In the genomic region with DNA sequence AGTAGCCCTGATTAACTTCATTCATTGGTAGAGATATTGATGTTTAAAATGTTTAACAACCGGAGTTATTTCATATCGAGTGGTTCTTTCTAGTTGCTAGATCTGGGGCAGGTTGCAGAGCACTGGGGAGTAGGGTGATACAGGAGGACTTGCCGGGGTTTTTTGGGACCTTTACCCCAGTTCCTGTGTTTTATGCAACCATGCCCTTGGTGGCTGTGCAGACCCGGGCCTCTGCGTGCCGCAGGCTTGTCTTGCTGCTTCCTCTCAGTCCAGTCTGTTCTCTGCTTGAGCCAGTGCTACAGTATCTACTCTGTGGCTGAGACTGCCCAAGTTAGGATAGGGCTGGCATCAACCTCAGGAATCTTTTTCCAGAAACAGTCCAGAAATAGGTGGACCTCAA, we compare ENCODE assay signal across 23 mouse cellular contexts. TPM values are rescaled to one million over a fixed set of nuclear protein-coding genes. Genes with fewer than 3 reads are reported as not detected.
DNase-seq lines count a peak whose midpoint lies in the region; ATAC-seq and TF ChIP-seq lines count a peak whose summit lies in the region.
"Had no signal": no experiment of that assay in that cellular context is flagged by ENCODE, and none has a peak within 500 bp of the region (broad histone marks: within the 10 kb centered on the region; RNA-seq: fewer than 3 reads in every experiment).

No protein-coding gene starts in this region.

- TF ChIP-seq CTCF in heart, adult 2 months (IDR thresholded peaks at IDR 0.05) = no peak

- TF ChIP-seq EP300 in heart, adult 2 months (IDR thresholded peaks at IDR 0.05; ENCODE audit: insufficient read depth, low read depth, low read length) = no peak

- no peaks in the 10 kb centered on the region for H3K27me3 ChIP-seq in forebrain, embryonic 15.5 days
- H3K27me3 ChIP-seq in forebrain, embryonic 12.5 days = no peaks in the 10 kb centered on the region
- H3K27me3 ChIP-seq in heart, embryonic 15.5 days = no peaks in the 10 kb centered on the region
- H3K27me3 ChIP-seq in heart, adult 2 months (ENCODE audit: control insufficient read depth, insufficient read depth, low read length) = no peaks in the 10 kb centered on the region
- no peaks in the 10 kb centered on the region for H3K27me3 ChIP-seq in liver, embryonic 15.5 days
- no peaks in the 10 kb centered on the region for H3K27me3 ChIP-seq in liver, embryonic 12.5 days (replicated peaks)
- H3K27me3 ChIP-seq in liver, embryonic 16.5 days (ENCODE audit: control insufficient read depth, insufficient read depth, low read depth, low read length) = no peaks in the 10 kb centered on the region
- H3K27me3 ChIP-seq: CH12.LX; embryonic facial prominence, embryonic 15.5 days; hindbrain, embryonic 13.5 days; limb, embryonic 12.5 days; midbrain, embryonic 15.5 days; neural tube, embryonic 15.5 days had no signal

- DNase-seq in heart, adult 2 months = no peak
- DNase-seq in layer of hippocampus, adult 9-11 months = no peak
- DNase-seq: adrenal gland, postnatal 36 days; cerebellum, postnatal 25 days; kidney, postnatal 14 days; lung, embryonic 14.5 days; lung, postnatal 36 days; right cerebral cortex, postnatal 25 days; thymus, postnatal 25 days had no signal

- no peak overlapping the region for H3K4me3 ChIP-seq in forebrain, embryonic 15.5 days
- H3K4me3 ChIP-seq in forebrain, embryonic 12.5 days (replicated peaks) = no peak overlapping the region
- H3K4me3 ChIP-seq in heart, embryonic 15.5 days = no peak overlapping the region
- no peak overlapping the region for H3K4me3 ChIP-seq in heart, adult 2 months
- H3K4me3 ChIP-seq in liver, embryonic 15.5 days (replicated peaks) = no peak overlapping the region
- H3K4me3 ChIP-seq in liver, embryonic 12.5 days = no peak overlapping the region
- no peak overlapping the region for H3K4me3 ChIP-seq in liver, embryonic 16.5 days (ENCODE audit: low read depth, low read length)
- H3K4me3 ChIP-seq: embryonic facial prominence, embryonic 15.5 days; hindbrain, embryonic 13.5 days; limb, embryonic 12.5 days; midbrain, embryonic 15.5 days; neural tube, embryonic 15.5 days had no signal

- no peak for ATAC-seq in forebrain, embryonic 15.5 days (replicated peaks)
- no peak for ATAC-seq in forebrain, embryonic 12.5 days (ENCODE audit: low FRiP score)
- ATAC-seq in heart, embryonic 15.5 days (replicated peaks; ENCODE audit: insufficient number of reproducible peaks, insufficient read depth, low FRiP score, low read depth) = no peak
- ATAC-seq in liver, embryonic 15.5 days (ENCODE audit: insufficient read depth) = peak; percentile 46; the same call in 1 of the 2 replicates
- ATAC-seq in liver, embryonic 12.5 days = no peak
- ATAC-seq in liver, embryonic 16.5 days (ENCODE audit: low read depth) = peak; percentile 61
- ATAC-seq: inflammation-experienced regulatory T-cells, adult 6 months had no signal

- H3K4me1 ChIP-seq in forebrain, embryonic 15.5 days = peaks cover 14% of the 10 kb centered on the region; the same call in 1 of the 2 replicates
- no peaks in the 10 kb centered on the region for H3K4me1 ChIP-seq in forebrain, embryonic 12.5 days
- peaks cover 32% of the 10 kb centered on the region for H3K4me1 ChIP-seq in heart, embryonic 15.5 days (replicated peaks)
- H3K4me1 ChIP-seq in heart, adult 2 months (ENCODE audit: control insufficient read depth, insufficient read depth, low read length) = no peaks in the 10 kb centered on the region; the same call in 1 of the 2 replicates
- 0 out of 2 replicates have a peak, but pooled peaks cover 5% of the 10 kb centered on the region for H3K4me1 ChIP-seq in liver, embryonic 15.5 days (replicated peaks)
- H3K4me1 ChIP-seq in liver, embryonic 12.5 days = no peaks in the 10 kb centered on the region
- no peaks in the 10 kb centered on the region for H3K4me1 ChIP-seq in liver, embryonic 16.5 days (ENCODE audit: control insufficient read depth, low read depth, low read length)
- H3K4me1 ChIP-seq: hindbrain, embryonic 13.5 days; limb, embryonic 12.5 days; midbrain, embryonic 15.5 days; neural tube, embryonic 15.5 days had no signal

- no peaks in the 10 kb centered on the region for H3K79me2 ChIP-seq in heart, adult 2 months (replicated peaks; ENCODE audit: control insufficient read depth, insufficient read depth, low read length)

- intact Hi-C loops in heart, adult 2 months (cut with DNase I) = loop anchor here (5.0 kb wide), 1 partner anchor 38 kb away; the partner anchor contains the start of genes Bend6 and Dst

- H3K27ac ChIP-seq in forebrain, embryonic 15.5 days (replicated peaks) = peak overlapping the region; percentile 88
- H3K27ac ChIP-seq in forebrain, embryonic 12.5 days = no peak overlapping the region
- peak overlapping the region; percentile 65 for H3K27ac ChIP-seq in heart, embryonic 15.5 days
- H3K27ac ChIP-seq in heart, adult 2 months = no peak overlapping the region
- no peak overlapping the region for H3K27ac ChIP-seq in liver, embryonic 15.5 days (replicated peaks)
- H3K27ac ChIP-seq in liver, embryonic 12.5 days = no peak overlapping the region; the same call in 1 of the 2 replicates
- no peak overlapping the region for H3K27ac ChIP-seq in liver, embryonic 16.5 days (ENCODE audit: low read length)
- H3K27ac ChIP-seq: embryonic facial prominence, embryonic 15.5 days; hindbrain, embryonic 13.5 days; limb, embryonic 12.5 days; midbrain, embryonic 15.5 days had no signal

- H3K9me3 ChIP-seq in forebrain, embryonic 15.5 days = no peaks in the 10 kb centered on the region
- no peaks in the 10 kb centered on the region for H3K9me3 ChIP-seq in forebrain, embryonic 12.5 days
- H3K9me3 ChIP-seq in heart, embryonic 15.5 days (replicated peaks) = no peaks in the 10 kb centered on the region
- H3K9me3 ChIP-seq in liver, embryonic 15.5 days (replicated peaks) = no peaks in the 10 kb centered on the region
- H3K9me3 ChIP-seq in liver, embryonic 12.5 days (replicated peaks) = no peaks in the 10 kb centered on the region
- H3K9me3 ChIP-seq in liver, embryonic 16.5 days (replicated peaks; ENCODE audit: control insufficient read depth, low read length) = no peaks in the 10 kb centered on the region
- H3K9me3 ChIP-seq: embryonic facial prominence, embryonic 15.5 days; hindbrain, embryonic 13.5 days; limb, embryonic 12.5 days; midbrain, embryonic 15.5 days; neural tube, embryonic 15.5 days had no signal

- no peak overlapping the region for H3K4me2 ChIP-seq in forebrain, embryonic 15.5 days (replicated peaks)
- no peak overlapping the region for H3K4me2 ChIP-seq in forebrain, embryonic 12.5 days
- no peak overlapping the region for H3K4me2 ChIP-seq in heart, embryonic 15.5 days
- H3K4me2 ChIP-seq in liver, embryonic 15.5 days = no peak overlapping the region
- no peak overlapping the region for H3K4me2 ChIP-seq in liver, embryonic 12.5 days
- H3K4me2 ChIP-seq in liver, embryonic 16.5 days (ENCODE audit: low read depth, low read length) = no peak overlapping the region
- H3K4me2 ChIP-seq: embryonic facial prominence, embryonic 15.5 days; hindbrain, embryonic 13.5 days; limb, embryonic 12.5 days; midbrain, embryonic 15.5 days; neural tube, embryonic 15.5 days had no signal

- WGBS in forebrain, embryonic 15.5 days = 96% methylated on average over 6 of the region's 6 CpGs
- WGBS in forebrain, embryonic 12.5 days = 92% methylated on average over 6 of the region's 6 CpGs
- WGBS in heart, embryonic 15.5 days = 79% methylated on average over 6 of the region's 6 CpGs
- WGBS in heart, adult 2 months = 75% methylated on average over 6 of the region's 6 CpGs
- 64% methylated on average over 6 of the region's 6 CpGs for WGBS in liver, embryonic 15.5 days (ENCODE audit: insufficient replicate concordance)
- 74% methylated on average over 6 of the region's 6 CpGs for WGBS in liver, embryonic 12.5 days (ENCODE audit: insufficient replicate concordance)
- WGBS in liver, embryonic 16.5 days (ENCODE audit: insufficient replicate concordance) = 54% methylated on average over 6 of the region's 6 CpGs

- no peak overlapping the region for H3K9ac ChIP-seq in forebrain, embryonic 15.5 days (replicated peaks)
- no peak overlapping the region for H3K9ac ChIP-seq in forebrain, embryonic 12.5 days
- H3K9ac ChIP-seq in heart, embryonic 15.5 days = no peak overlapping the region
- no peak overlapping the region for H3K9ac ChIP-seq in heart, adult 2 months (ENCODE audit: low read depth, low read length)
- no peak overlapping the region for H3K9ac ChIP-seq in liver, embryonic 15.5 days
- H3K9ac ChIP-seq in liver, embryonic 12.5 days = no peak overlapping the region
- no peak overlapping the region for H3K9ac ChIP-seq in liver, embryonic 16.5 days (ENCODE audit: low read depth, low read length)
- H3K9ac ChIP-seq: embryonic facial prominence, embryonic 15.5 days; hindbrain, embryonic 13.5 days; limb, embryonic 12.5 days; lung, embryonic 14.5 days; midbrain, embryonic 15.5 days; neural tube, embryonic 15.5 days had no signal

- no peaks in the 10 kb centered on the region for H3K36me3 ChIP-seq in forebrain, embryonic 15.5 days
- H3K36me3 ChIP-seq in forebrain, embryonic 12.5 days (replicated peaks) = no peaks in the 10 kb centered on the region
- no peaks in the 10 kb centered on the region for H3K36me3 ChIP-seq in heart, embryonic 15.5 days
- H3K36me3 ChIP-seq in heart, adult 2 months (ENCODE audit: control insufficient read depth, insufficient read depth, low read length) = no peaks in the 10 kb centered on the region; the same call in 1 of the 2 replicates
- no peaks in the 10 kb centered on the region for H3K36me3 ChIP-seq in liver, embryonic 15.5 days (replicated peaks)
- H3K36me3 ChIP-seq in liver, embryonic 12.5 days = no peaks in the 10 kb centered on the region
- H3K36me3 ChIP-seq in liver, embryonic 16.5 days (ENCODE audit: control insufficient read depth, insufficient read depth) = no peaks in the 10 kb centered on the region
- H3K36me3 ChIP-seq: embryonic facial prominence, embryonic 15.5 days; hindbrain, embryonic 13.5 days; limb, embryonic 12.5 days; midbrain, embryonic 15.5 days; neural tube, embryonic 15.5 days had no signal

- TF ChIP-seq POLR2A in heart, adult 2 months (IDR thresholded peaks at IDR 0.05; ENCODE audit: insufficient read depth, low read depth, low read length) = no peak

RNA-seq across cellular contexts. Expression of gene Dst, which starts 37.7 kb away (rescaled TPM):
- polyA plus RNA-seq in forebrain, embryonic 15.5 days (2015; fragmentation: Nextera tagmentation; extraction: Ambion mirVana) = 34.8 and 35.2 TPM in 2 replicates
- polyA plus RNA-seq in forebrain, embryonic 12.5 days (2016; fragmentation: Nextera tagmentation; extraction: Ambion mirVana) = 26.8 and 30.8 TPM in 2 replicates
- 21.4 and 23.4 TPM in 2 replicates for polyA plus RNA-seq in heart, embryonic 15.5 days (2015; fragmentation: Nextera tagmentation; extraction: Ambion mirVana)
- total RNA-seq in heart, adult 2 months (2021) = 100 to 1,000 TPM; 334 to 404 TPM
- 66.7 and 85.7 TPM in 2 replicates for polyA plus RNA-seq in heart, adult 2 months (2012; rRNA removed)
- polyA plus RNA-seq in liver, embryonic 15.5 days (2015; fragmentation: Nextera tagmentation; extraction: Ambion mirVana) = 5.9 and 6.9 TPM in 2 replicates
- 5.4 TPM in 2 replicates for polyA plus RNA-seq in liver, embryonic 12.5 days (2016; fragmentation: Nextera tagmentation; extraction: Ambion mirVana)
- 7.7 and 8.0 TPM in 2 replicates for polyA plus RNA-seq in liver, embryonic 16.5 days (2015; fragmentation: Nextera tagmentation; extraction: Ambion mirVana)

RNA-seq across cellular contexts. Expression of gene Bend6, which starts 38.1 kb away (rescaled TPM):
- 42.8 and 47.1 TPM in 2 replicates for polyA plus RNA-seq in forebrain, embryonic 15.5 days (2015; fragmentation: Nextera tagmentation; extraction: Ambion mirVana)
- polyA plus RNA-seq in forebrain, embryonic 12.5 days (2016; fragmentation: Nextera tagmentation; extraction: Ambion mirVana) = 3.7 and 3.9 TPM in 2 replicates
- 3.6 TPM in 2 replicates for polyA plus RNA-seq in heart, embryonic 15.5 days (2015; fragmentation: Nextera tagmentation; extraction: Ambion mirVana)
- 1 to 10 TPM; 2.1 to 3.0 TPM for total RNA-seq in heart, adult 2 months (2021)
- polyA plus RNA-seq in heart, adult 2 months (2012; rRNA removed) = 0.61 and 2.9 TPM in 2 replicates
- polyA plus RNA-seq in liver, embryonic 15.5 days (2015; fragmentation: Nextera tagmentation; extraction: Ambion mirVana) = 0.41 and 0.50 TPM in 2 replicates
- 1.5 and 1.8 TPM in 2 replicates for polyA plus RNA-seq in liver, embryonic 12.5 days (2016; fragmentation: Nextera tagmentation; extraction: Ambion mirVana)
- polyA plus RNA-seq in liver, embryonic 16.5 days (2015; fragmentation: Nextera tagmentation; extraction: Ambion mirVana) = 0.44 and 0.56 TPM in 2 replicates
- total RNA-seq: megakaryocyte-erythroid progenitor cell, adult 5-6 weeks had no signal

Comparison
In these comparisons a context has a peak if more than half of its experiments do, and no peak if none do; other contexts are left out.
1. ATAC-seq: peak in liver, embryonic 15.5 days (single experiment) and liver, embryonic 16.5 days (single experiment); none in forebrain, embryonic 15.5 days (single experiment), forebrain, embryonic 12.5 days (single experiment), heart, embryonic 15.5 days (single experiment) and liver, embryonic 12.5 days (single experiment).
2. H3K27ac ChIP-seq: peak in forebrain, embryonic 15.5 days (single experiment) and heart, embryonic 15.5 days (single experiment); none in forebrain, embryonic 12.5 days (single experiment), heart, adult 2 months (single experiment), liver, embryonic 15.5 days (single experiment), liver, embryonic 12.5 days (single experiment) and liver, embryonic 16.5 days (single experiment).